Mouse (Mus musculus) CH12.LX (cell line): ENCODE results near the gene Zfp62. TPM values are rescaled to one million over a fixed set of nuclear protein-coding genes. Genes with fewer than 3 reads are reported as not detected.

Source experiments
- DNase-seq: peaks from one replicate; pipeline ENCODE4 v3.0.0-alpha.2; 2013; ENCODE audit errors: extremely low read depth
- H3K27ac ChIP-seq: 2 replicates; pipeline ENCODE4 v1.5.1; 2012; ENCODE audit warnings: low read depth, mild to moderate bottlenecking, control low read depth, moderate library complexity; ENCODE audit not compliant: insufficient read depth
- H3K27me3 ChIP-seq: replicated peaks from 2 replicates; pipeline ENCODE3; 2012; ENCODE audit warnings: inconsistent platforms
- H3K36me3 ChIP-seq, 2 experiments: replicated peaks in 1 of 2; 2 replicates each; pipeline versions ENCODE3 to v1.6.1; 2012; ENCODE audit warnings: inconsistent platforms in 1 of 2, low read length in 1 of 2, mild to moderate bottlenecking in 1 of 2, mixed read lengths in 1 of 2, moderate library complexity in 1 of 2; ENCODE audit not compliant: control insufficient read depth in 1 of 2, insufficient read depth in 1 of 2
- H3K4me1 ChIP-seq, 2 experiments: 2 replicates each; pipeline ENCODE4 v1.6.1; 2012; ENCODE audit warnings: inconsistent platforms in 1 of 2, moderate library complexity in 1 of 2; ENCODE audit not compliant: insufficient read depth in 2 of 2, control insufficient read depth in 1 of 2
- H3K4me2 ChIP-seq: 2 replicates; pipeline ENCODE4 v1.6.1; 2012; ENCODE audit warnings: low read depth, mild to moderate bottlenecking, control low read depth; ENCODE audit not compliant: poor library complexity, insufficient read depth, severe bottlenecking
- H3K4me3 ChIP-seq, 3 experiments: fragments of 150-350 bp in 1 of 3; sonication (generic) in 1 of 3; replicated peaks in 1 of 3; 2 replicates each; pipeline versions ENCODE3 to v1.5.1; 2011 to 2012; ENCODE audit warnings: low read depth in 2 of 3, low read length in 2 of 3, mild to moderate bottlenecking in 2 of 3, moderate library complexity in 2 of 3, control low read depth in 1 of 3, improper control_type of control experiment in 1 of 3, inconsistent platforms in 1 of 3, mixed read lengths in 1 of 3; ENCODE audit not compliant: poor library complexity in 1 of 3
- H3K79me2 ChIP-seq: replicated peaks from 2 replicates; pipeline ENCODE4 v1.6.1; 2012; ENCODE audit warnings: mild to moderate bottlenecking, moderate library complexity; ENCODE audit not compliant: control insufficient read depth, poor library complexity, insufficient read depth, severe bottlenecking; ENCODE audit errors: extremely low read depth
- H3K9ac ChIP-seq: 2 replicates; pipeline ENCODE4 v1.6.1; 2012; ENCODE audit warnings: low read depth, mild to moderate bottlenecking, control low read depth, moderate library complexity; ENCODE audit not compliant: insufficient read depth
- H3K9me3 ChIP-seq: replicated peaks from 2 replicates; pipeline ENCODE3; 2012; ENCODE audit warnings: low read length, inconsistent platforms, mixed read lengths
- BHLHE40 ChIP-seq: IDR thresholded peaks from 2 replicates; pipeline ENCODE4 v1.6.1; 2011; ENCODE audit warnings: mild to moderate bottlenecking, low read depth, low read length, improper control_type of control experiment
- E2F4 ChIP-seq: IDR thresholded peaks from 2 replicates; pipeline ENCODE4 v1.6.1; 2011; ENCODE audit warnings: low read depth, low read length, improper control_type of control experiment; ENCODE audit not compliant: insufficient replicate concordance
- ELF1 ChIP-seq: IDR thresholded peaks from 2 replicates; pipeline ENCODE4 v1.6.1; 2014; ENCODE audit warnings: low read depth, mild to moderate bottlenecking, inconsistent platforms, low read length, improper control_type of control experiment
- EP300 ChIP-seq: IDR thresholded peaks from 2 replicates; pipeline ENCODE4 v1.6.1; 2011; ENCODE audit warnings: low read length, improper control_type of control experiment
- GABPA ChIP-seq: IDR thresholded peaks from 2 replicates; pipeline ENCODE4 v1.6.1; 2012; ENCODE audit warnings: low read depth, low read length, improper control_type of control experiment, inconsistent platforms; ENCODE audit not compliant: insufficient replicate concordance
- IRF4 ChIP-seq: IDR thresholded peaks from 2 replicates; pipeline ENCODE4 v1.6.1; 2014; ENCODE audit warnings: low read depth, mild to moderate bottlenecking, inconsistent platforms, low read length, improper control_type of control experiment
- JUND ChIP-seq: conservative IDR thresholded peaks from 2 replicates; pipeline ENCODE4 v1.6.1; 2011; ENCODE audit warnings: low read depth, low read length, improper control_type of control experiment
- KAT2A ChIP-seq: IDR thresholded peaks from 2 replicates; pipeline ENCODE4 v1.6.1; 2012; ENCODE audit warnings: low read length, improper control_type of control experiment, inconsistent platforms; ENCODE audit not compliant: insufficient replicate concordance
- MAFK ChIP-seq: IDR thresholded peaks from 2 replicates; pipeline ENCODE4 v1.6.1; 2011; ENCODE audit warnings: low read length, improper control_type of control experiment; ENCODE audit not compliant: insufficient replicate concordance
- MXI1 ChIP-seq: IDR thresholded peaks from 2 replicates; pipeline ENCODE4 v1.6.1; 2011; ENCODE audit warnings: mild to moderate bottlenecking, low read depth, low read length, improper control_type of control experiment
- MYC ChIP-seq: IDR thresholded peaks from 2 replicates; pipeline ENCODE4 v1.6.1; 2011; ENCODE audit warnings: low read depth, mild to moderate bottlenecking, improper control_type of control experiment, low read length
- NELFE ChIP-seq: IDR thresholded peaks from 2 replicates; pipeline ENCODE4 v1.6.1; 2011; ENCODE audit warnings: low read depth, low read length, improper control_type of control experiment
- NRF1 ChIP-seq: IDR thresholded peaks from 2 replicates; pipeline ENCODE4 v1.6.1; 2014; ENCODE audit warnings: low read depth, mild to moderate bottlenecking, inconsistent platforms, low read length, improper control_type of control experiment, moderate library complexity
- POLR2A ChIP-seq: IDR thresholded peaks from 2 replicates; pipeline ENCODE4 v1.6.1; 2011; ENCODE audit warnings: low read depth, mild to moderate bottlenecking, improper control_type of control experiment, low read length
- POLR2AphosphoS2 ChIP-seq: IDR thresholded peaks from 2 replicates; pipeline ENCODE4 v1.6.1; 2011; ENCODE audit warnings: low read depth, low read length, improper control_type of control experiment
- SIN3A ChIP-seq: IDR thresholded peaks from 2 replicates; pipeline ENCODE4 v1.6.1; 2012; ENCODE audit warnings: low read length, improper control_type of control experiment, inconsistent platforms
- UBTF ChIP-seq: IDR thresholded peaks from 2 replicates; pipeline ENCODE4 v1.6.1; 2012; ENCODE audit warnings: low read depth, mild to moderate bottlenecking, inconsistent platforms, low read length, improper control_type of control experiment, moderate library complexity
- USF1 ChIP-seq: IDR thresholded peaks from 2 replicates; pipeline ENCODE4 v1.6.1; 2014; ENCODE audit warnings: low read depth, mild to moderate bottlenecking, inconsistent platforms, low read length, improper control_type of control experiment
- ZKSCAN1 ChIP-seq: IDR thresholded peaks from 2 replicates; pipeline ENCODE4 v1.6.1; 2012; ENCODE audit warnings: low read depth, inconsistent platforms, low read length, improper control_type of control experiment, borderline replicate concordance
- ZMIZ1 ChIP-seq: IDR thresholded peaks from 2 replicates; pipeline ENCODE4 v1.6.1; 2012; ENCODE audit warnings: low read depth, mild to moderate bottlenecking, inconsistent platforms, low read length, improper control_type of control experiment
- ZNF384 ChIP-seq: IDR thresholded peaks from 2 replicates; pipeline ENCODE4 v1.6.1; 2012; ENCODE audit warnings: low read depth, low read length, improper control_type of control experiment, inconsistent platforms
- dilution Hi-C: fragments of 300-500 bp; cut with MboI; formaldehyde crosslinking; loops from 2 replicates; pipeline ENCODE4 v1.14.3; 2020; ENCODE audit warnings: low sequenced_read_pairs; ENCODE audit not compliant: extremely low pct_unique_long_range_greater_than_20kb, extremely low pct_ligation_motif_present
- in situ Hi-C: fragments of 300-500 bp; cut with MboI; formaldehyde crosslinking; loops from 3 replicates; pipeline ENCODE4 v1.14.3; 2019; ENCODE audit warnings: low sequenced_read_pairs, low pct_ligation_motif_present, low pct_unique_long_range_greater_than_20kb, mixed read lengths
- polyA plus RNA-seq: library from polyadenylated mRNA; unstranded; fragments of >175 nt; gene quantifications from 2 replicates; pipeline ENCODE4 v1.2.1, GENCODE M21; 2012; ENCODE audit warnings: low read depth; ENCODE audit not compliant: insufficient read length
- total RNA-seq, 2 experiments: library from RNA; depleted of rRNA; stranded (reverse); fragments of 300-350 nt in 1 of 2; fragments of >200 nt in 1 of 2; gene quantifications; 2 replicates each; pipeline ENCODE4 v1.2.3; 2012 to 2014

Zfp62 gene
- total and polyA plus RNA-seq, 3 experiments = 22.6 to 38.7 (median 25.3) TPM

DNA sequence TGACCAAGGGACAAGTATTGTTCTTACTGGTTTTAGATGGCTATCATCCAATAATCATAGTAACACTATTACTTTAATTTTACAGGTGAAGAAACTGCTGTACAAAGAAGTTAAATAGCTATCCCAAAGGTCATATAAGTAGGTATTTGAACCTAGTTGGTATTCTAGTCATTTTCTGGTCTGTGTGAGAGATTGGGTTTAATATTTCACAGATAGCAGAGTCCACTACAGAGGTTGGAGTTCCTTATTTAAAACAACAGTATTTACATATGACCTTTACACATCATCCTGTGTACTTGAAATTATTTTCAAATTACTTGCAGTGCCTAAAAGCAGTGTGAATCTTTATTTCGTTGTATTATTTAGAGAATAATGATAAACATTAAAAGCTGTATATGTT, 10.4 kb downstream of the Zfp62 start:
- no peak for DNase-seq
- Histone ChIP-seq H3K36me3 (peaks cover 39 to 69% of the 10 kb centered on the region in 2 experiments), H3K4me2 (no peak overlapping the region), H3K9ac (no peak overlapping the region), H3K4me1 (peaks cover 0 to 35% of the 10 kb centered on the region in 2 experiments; a peak in 2 of 4 replicates), H3K9me3 (no peaks in the 10 kb centered on the region), H3K79me2 (peaks cover 36% of the 10 kb centered on the region), H3K27me3 (no peaks in the 10 kb centered on the region), H3K4me3 (no peak overlapping the region), H3K27ac (no peak overlapping the region)
- in situ Hi-C loops = no loop called here
- dilution Hi-C loops = no loop called here
- TF ChIP-seq JUND (no peak), ZKSCAN1 (no peak), NELFE (no peak), ZMIZ1 (no peak), KAT2A (no peak), ZNF384 (no peak), ELF1 (no peak), GABPA (no peak), BHLHE40 (no peak), IRF4 (no peak), EP300 (no peak), USF1 (no peak), UBTF (no peak), SIN3A (no peak), MXI1 (no peak), MYC (no peak), POLR2A (no peak), NRF1 (no peak)

DNA sequence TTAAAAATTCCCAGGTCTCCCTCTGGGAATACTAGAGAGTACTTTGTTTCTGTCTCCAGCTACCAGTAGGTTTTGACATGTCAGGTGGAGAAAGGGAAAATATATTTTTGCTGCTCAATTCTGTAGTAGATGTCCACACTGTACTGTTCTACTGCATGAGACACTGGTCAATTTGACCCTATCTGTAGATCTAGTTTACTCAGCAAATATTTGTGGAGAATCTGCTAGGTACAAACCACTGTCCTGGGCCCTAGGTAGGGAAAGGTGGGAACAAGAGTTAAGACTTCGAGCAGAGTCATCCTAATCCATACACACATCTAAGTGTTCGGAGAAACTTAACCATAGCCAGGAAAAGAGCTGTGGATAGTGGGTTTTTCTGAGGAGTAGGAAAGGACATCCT, 16.2 kb downstream of the Zfp62 start:
- no peak for DNase-seq
- Histone ChIP-seq H3K4me2 (no peak overlapping the region), H3K27me3 (no peaks in the 10 kb centered on the region), H3K4me3 (no peak overlapping the region), H3K9me3 (no peaks in the 10 kb centered on the region), H3K79me2 (0 out of 2 replicates have a peak, but pooled peaks cover 2% of the 10 kb centered on the region), H3K36me3 (peaks cover 26 to 48% of the 10 kb centered on the region in 2 experiments), H3K9ac (no peak overlapping the region), H3K4me1 (no peaks in the 10 kb centered on the region), H3K27ac (no peak overlapping the region)
- in situ Hi-C loops (no loop called here), dilution Hi-C loops (no loop called here)
- no peak for TF ChIP-seq POLR2AphosphoS2
- TF ChIP-seq E2F4 = no peak
- TF ChIP-seq MAFK = 0 out of 2 replicates have a peak, but pooled peaks have one; percentile 13
- no peak for TF ChIP-seq ZKSCAN1
- no peak for TF ChIP-seq ZNF384
